Mouse (Mus musculus) ovary, adult 2 months (tissue): ENCODE data around the gene Tmem100. TPM values are rescaled to one million over a fixed set of nuclear protein-coding genes. Genes with fewer than 3 reads are reported as not detected.

Source experiments
- polyA plus RNA-seq: library from polyadenylated mRNA; depleted of rRNA; stranded (reverse); fragments of >200 nt; gene quantifications from 2 replicates; pipeline ENCODE4 v1.2.3, GENCODE M21; 2012; rRNA removed

Gene Tmem100
- polyA plus RNA-seq, result 12.7 and 17.9 TPM in 2 replicates

GRCm38 (mm10) chr11:90029841-90030398 is at the start of gene Tmem100:
TSS of gene Tmem100 (plus strand) at chr11:90030348.

DNA sequence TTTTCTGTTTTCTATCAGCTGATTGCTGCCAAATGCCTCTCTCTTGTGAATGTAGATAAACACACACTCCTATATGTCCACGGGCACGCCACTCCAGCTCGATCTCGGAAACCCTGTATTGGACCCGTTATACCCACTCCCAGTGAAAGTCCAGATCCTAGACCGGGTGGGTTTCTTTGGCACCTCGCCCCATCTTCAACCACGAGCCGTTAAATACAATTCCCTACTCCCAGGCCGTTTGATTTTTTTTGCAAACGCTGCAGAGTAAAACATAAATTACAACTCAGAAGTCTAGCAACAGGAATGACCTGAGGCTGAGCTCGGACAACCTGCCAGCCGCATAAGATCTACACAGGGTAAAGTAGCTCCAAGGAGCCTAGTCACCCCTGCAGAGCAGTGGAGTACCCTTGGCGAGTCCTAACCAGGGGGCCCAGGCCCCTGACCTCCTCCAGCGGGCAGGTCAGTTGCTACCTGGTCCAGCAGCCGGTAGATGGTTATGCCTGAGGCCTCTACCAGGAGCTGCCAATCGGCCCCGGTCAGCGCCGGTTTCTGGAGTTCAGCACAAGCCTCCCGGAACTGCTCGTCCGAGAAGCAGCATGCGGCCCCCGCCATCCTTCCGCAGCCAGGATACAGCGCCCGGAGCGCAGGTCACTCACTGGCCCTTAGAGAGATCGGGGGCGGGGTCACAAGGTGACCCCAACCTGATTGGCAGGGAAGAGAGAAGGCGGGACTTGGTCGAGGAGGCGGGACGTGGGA is 27.7 kb upstream of the Tmem100 start, which contains the start of gene Pctp:
Gene Pctp (minus strand): TSS at position 664 of the 756 bp plus-strand sequence.

Other genes with a start within 250 kb of the Tmem100 start
- gene Pctp, start 27.5 kb upstream of the Tmem100 start, polyA plus RNA-seq, result 1.00 and 1.6 TPM in 2 replicates
- 3.3 and 4.0 TPM in 2 replicates for gene Gm45716, start 157.3 kb downstream of the Tmem100 start, polyA plus RNA-seq
- 49.9 and 71.2 TPM in 2 replicates for gene Mmd, start 219.1 kb downstream of the Tmem100 start, polyA plus RNA-seq